Mouse (Mus musculus) small intestine, adult 2 months (tissue): ENCODE results near the gene Cmtm2b.

Source experiments
- CTCF ChIP-seq: fragments of 200-500 bp; IDR thresholded peaks from 2 replicates; pipeline ENCODE4 v1.5.1; 2012; ENCODE audit warnings: low read depth, mild to moderate bottlenecking, control low read depth, inconsistent platforms, low read length, moderate library complexity, mixed read lengths; ENCODE audit not compliant: insufficient replicate concordance, insufficient read length; ENCODE audit errors: extremely low read depth
- POLR2A ChIP-seq: fragments of 200-500 bp; IDR thresholded peaks from 2 replicates; pipeline ENCODE4 v1.6.1; 2012; ENCODE audit warnings: low read depth, mild to moderate bottlenecking, control low read depth, inconsistent platforms, low read length, moderate library complexity

- no peak for TF ChIP-seq POLR2A
- TF ChIP-seq CTCF = no peak
Measured at GRCm38 (mm10) chr8:104341678-104342077, 19.6 kb downstream of the Cmtm2b start.
